In genomic region chr4:130546798-130547562, GRCm38 (mm10) we compare ENCODE assay signal across 8 mouse cellular contexts. TPM values are rescaled to one million over a fixed set of nuclear protein-coding genes. Genes with fewer than 3 reads are reported as not detected.
DNase-seq lines count a peak whose midpoint lies in the region; ATAC-seq and TF ChIP-seq lines count a peak whose summit lies in the region.

No protein-coding gene starts in this region.

- no peak overlapping the region for H3K27ac ChIP-seq in ES-E14 (ENCODE audit: insufficient read depth, low read depth, low read length, poor library complexity, severe bottlenecking)
- peak overlapping the region; percentile 86 for H3K27ac ChIP-seq in forebrain, embryonic 11.5 days (ENCODE audit: low read depth, low read length)

- in situ Hi-C loops in ES-E14 (cut with MboI; ENCODE audit: low sequenced_read_pairs in 2 of 2, unreplicated experiment in 2 of 2) = no loop called here

- ATAC-seq in forebrain, embryonic 11.5 days (replicated peaks; ENCODE audit: low FRiP score) = peak; percentile 78
- no peak for ATAC-seq in megakaryocyte, adult 5-6 weeks (ENCODE audit: poor library complexity, severe bottlenecking)

- no peaks in the 10 kb centered on the region for H3K27me3 ChIP-seq in forebrain, embryonic 11.5 days (ENCODE audit: control insufficient read depth, insufficient read depth, low read length)

- 0 out of 2 replicates have a peak overlapping the region, but pooled peaks have one; percentile 5 for H3K4me2 ChIP-seq in forebrain, embryonic 11.5 days (ENCODE audit: low read depth, low read length, severe bottlenecking)

- 9% methylated on average over 13 of the region's 13 CpGs for WGBS in forebrain, embryonic 11.5 days

- no peaks in the 10 kb centered on the region for H3K9me3 ChIP-seq in ES-E14 (ENCODE audit: control insufficient read depth, insufficient read depth, low read depth, low read length)
- H3K9me3 ChIP-seq in forebrain, embryonic 11.5 days (ENCODE audit: control insufficient read depth, low read length) = no peaks in the 10 kb centered on the region; the same call in 1 of the 2 replicates

- no peak for DNase-seq in ES-E14 (ENCODE audit: low read depth, low spot score)
- peak; percentile 93 for DNase-seq in cerebellum, adult 11-12 months
- DNase-seq in forebrain, embryonic 11.5 days (ENCODE audit: low spot score) = peak; percentile 75
- DNase-seq in mesoderm, embryonic 11.5 days (ENCODE audit: low read depth, low spot score) = peak; percentile 89
- no peak for DNase-seq in thymus, postnatal 36 days
- DNase-seq in heart, postnatal 36 days = no peak
- DNase-seq in heart, postnatal 10 days = no peak

- intact Hi-C loops in heart, postnatal 36 days (cut with DNase I) = no loop called here
- intact Hi-C loops in heart, postnatal 10 days (cut with DNase I) = no loop called here

- H3K9ac ChIP-seq in ES-E14 (ENCODE audit: insufficient read depth, low read depth, low read length, poor library complexity, severe bottlenecking) = no peak overlapping the region
- peak overlapping the region; percentile 39; the same call in 1 of the 2 replicates for H3K9ac ChIP-seq in forebrain, embryonic 11.5 days (ENCODE audit: low read length)

- H3K36me3 ChIP-seq in ES-E14 (ENCODE audit: control insufficient read depth, insufficient read depth, low read length, poor library complexity, severe bottlenecking) = no peaks in the 10 kb centered on the region
- H3K36me3 ChIP-seq in forebrain, embryonic 11.5 days (ENCODE audit: control insufficient read depth, insufficient read depth, low read length) = no peaks in the 10 kb centered on the region

- peaks cover 0 to 12% of the 10 kb centered on the region in 2 experiments; a peak in 2 of 4 replicates for H3K4me1 ChIP-seq in ES-E14 (ENCODE audit: control insufficient read depth in 2 of 2, insufficient read depth in 2 of 2, low read length in 2 of 2, poor library complexity in 1 of 2)
- peaks cover 33% of the 10 kb centered on the region for H3K4me1 ChIP-seq in forebrain, embryonic 11.5 days (replicated peaks; ENCODE audit: control insufficient read depth, insufficient read depth, low read length)

- no peak overlapping the region for H3K4me3 ChIP-seq in ES-E14 (ENCODE audit: insufficient read depth in 1 of 2, low read depth in 1 of 2, low read length in 2 of 2, poor library complexity in 1 of 2, severe bottlenecking in 1 of 2)
- H3K4me3 ChIP-seq in forebrain, embryonic 11.5 days (ENCODE audit: low read depth, low read length) = no peak overlapping the region; the same call in 1 of the 2 replicates

TF ChIP-seq in ES-E14, 5 proteins besides CTCF, POLR2A, EP300 and RAD21:
- TF ChIP-seq ZNF384 (IDR thresholded peaks at IDR 0.05; ENCODE audit: low read depth, low read length) (peak; percentile 80), ZC3H11A (IDR thresholded peaks at IDR 0.05; ENCODE audit: borderline replicate concordance, low read depth, low read length) (no peak), MAFK (IDR thresholded peaks at IDR 0.05; ENCODE audit: insufficient read depth, low read depth, low read length) (no peak)

RNA-seq across cellular contexts. Expression of gene Nkain1, which starts 27.0 kb away (rescaled TPM):
- total RNA-seq in ES-E14 (2012; rRNA removed) = 19.6 and 20.1 TPM in 2 replicates
- polyA plus RNA-seq in forebrain, embryonic 11.5 days (2014; fragmentation: Nextera tagmentation; extraction: Ambion mirVana) = 12.5 and 18.5 TPM in 2 replicates
- total RNA-seq in heart, postnatal 36 days (2021) = 1 to 10 TPM; 4.0 to 7.7 TPM
- total RNA-seq in megakaryocyte, adult 5-6 weeks (2015) = not detected in 2 replicates
- total RNA-seq in megakaryocyte, adult 5-6 weeks (2017) = not detected in 2 replicates
- 1 to 10 TPM; 6.3 to 7.7 TPM for total RNA-seq in heart, postnatal 10 days (2021)

Comparison
In these comparisons a context has a peak if more than half of its experiments do, and no peak if none do; other contexts are left out.
1. DNase-seq: peak in cerebellum, adult 11-12 months (single experiment), forebrain, embryonic 11.5 days (single experiment) and mesoderm, embryonic 11.5 days (single experiment); none in ES-E14 (single experiment), thymus, postnatal 36 days (0 of 2), heart, postnatal 36 days (0 of 2) and heart, postnatal 10 days (0 of 2).
2. RNA of gene Nkain1, which starts 27.0 kb away (total RNA-seq): 19.6 to 20.1 TPM in ES-E14, 6.3 to 7.7 TPM in heart, postnatal 10 days and 4.0 to 7.7 TPM in heart, postnatal 36 days; not detected in megakaryocyte, adult 5-6 weeks; every median in the first group is over 4 times any median in the second.